Mouse (Mus musculus): Measurements from ENCODE around the gene Fars2.

Gene Fars2

GRCm38 (mm10) chr13:36466515-36466921 is 349.3 kb downstream of the Fars2 start:
- no peak for DNase-seq (ENCODE audit: low spot score)

- no peak for DNase-seq (ENCODE audit: low spot score)
These were observed 350.6 kb downstream of the Fars2 start for GRCm38 (mm10) chr13:36467849-36468248.

- no peak for DNase-seq (ENCODE audit: low spot score)
These were observed 351.8 kb downstream of the Fars2 start for GRCm38 (mm10) chr13:36468963-36469362.

GRCm38 (mm10) chr13:36469412-36470125 is 352.4 kb downstream of the Fars2 start:
- DNase-seq (ENCODE audit: low spot score): no peak

- no peak for DNase-seq (ENCODE audit: low spot score)
These were observed 360.4 kb downstream of the Fars2 start for GRCm38 (mm10) chr13:36477648-36478047.

- DNase-seq (ENCODE audit: low spot score): no peak
These were observed 361.0 kb downstream of the Fars2 start for GRCm38 (mm10) chr13:36478243-36478642.

GRCm38 (mm10) chr13:36480101-36480500 is 362.9 kb downstream of the Fars2 start:
- no peak for DNase-seq (ENCODE audit: low spot score)

- DNase-seq (ENCODE audit: low spot score): no peak
These were observed 367.2 kb downstream of the Fars2 start for GRCm38 (mm10) chr13:36484391-36484790.

GRCm38 (mm10) chr13:36486756-36487155 is 369.5 kb downstream of the Fars2 start:
- no peak for DNase-seq (ENCODE audit: low spot score)

- no peak for DNase-seq (ENCODE audit: low spot score)
These were observed 372.2 kb downstream of the Fars2 start for GRCm38 (mm10) chr13:36489365-36489764.

GRCm38 (mm10) chr13:36490612-36491011 is 373.4 kb downstream of the Fars2 start:
- no peak for DNase-seq (ENCODE audit: low spot score)

GRCm38 (mm10) chr13:36492397-36492796 is 375.2 kb downstream of the Fars2 start:
- DNase-seq (ENCODE audit: low spot score): no peak

- no peak for DNase-seq (ENCODE audit: low spot score)
These were observed 376.1 kb downstream of the Fars2 start for GRCm38 (mm10) chr13:36493294-36493693.

GRCm38 (mm10) chr13:36493762-36494161 is 376.6 kb downstream of the Fars2 start:
- no peak for DNase-seq (ENCODE audit: low spot score)

- DNase-seq (ENCODE audit: low spot score): no peak
These were observed 378.8 kb downstream of the Fars2 start for GRCm38 (mm10) chr13:36495980-36496379.

GRCm38 (mm10) chr13:36497346-36497745 is 380.1 kb downstream of the Fars2 start:
- no peak for DNase-seq (ENCODE audit: low spot score)

GRCm38 (mm10) chr13:36500370-36500905 is 383.2 kb downstream of the Fars2 start:
- DNase-seq (ENCODE audit: low spot score): no peak

- DNase-seq (ENCODE audit: low spot score): no peak
These were observed 386.3 kb downstream of the Fars2 start for GRCm38 (mm10) chr13:36503551-36503950.

GRCm38 (mm10) chr13:36503991-36504390 is 386.8 kb downstream of the Fars2 start:
- no peak for DNase-seq (ENCODE audit: low spot score)

GRCm38 (mm10) chr13:36505730-36506129 is 388.5 kb downstream of the Fars2 start:
- no peak for DNase-seq (ENCODE audit: low spot score)

- no peak for DNase-seq (ENCODE audit: low spot score)
These were observed 389.1 kb downstream of the Fars2 start for GRCm38 (mm10) chr13:36506315-36506714.

GRCm38 (mm10) chr13:36510161-36510560 is 392.9 kb downstream of the Fars2 start:
- no peak for DNase-seq (ENCODE audit: low spot score)

- no peak for DNase-seq (ENCODE audit: low spot score)
These were observed 395.9 kb downstream of the Fars2 start for GRCm38 (mm10) chr13:36513126-36513525.

- no peak for DNase-seq (ENCODE audit: low spot score)
These were observed 400.9 kb downstream of the Fars2 start for GRCm38 (mm10) chr13:36518144-36518571.

Measured in ovary, postnatal 10 days (tissue).